Mouse (Mus musculus) liver, adult 2 months (tissue): ENCODE results near the gene Kif1b.

Experiments
- CTCF ChIP-seq: fragments of 200-500 bp; IDR thresholded peaks from 2 replicates; pipeline ENCODE4 v1.5.1; 2011; ENCODE audit warnings: low read depth, low read length, control low read depth
- POLR2A ChIP-seq: fragments of 200-500 bp; IDR thresholded peaks from 2 replicates; pipeline ENCODE4 v1.6.1; 2011; ENCODE audit warnings: low read length, control low read depth; ENCODE audit not compliant: insufficient read depth; ENCODE audit errors: extremely low read depth

DNA sequence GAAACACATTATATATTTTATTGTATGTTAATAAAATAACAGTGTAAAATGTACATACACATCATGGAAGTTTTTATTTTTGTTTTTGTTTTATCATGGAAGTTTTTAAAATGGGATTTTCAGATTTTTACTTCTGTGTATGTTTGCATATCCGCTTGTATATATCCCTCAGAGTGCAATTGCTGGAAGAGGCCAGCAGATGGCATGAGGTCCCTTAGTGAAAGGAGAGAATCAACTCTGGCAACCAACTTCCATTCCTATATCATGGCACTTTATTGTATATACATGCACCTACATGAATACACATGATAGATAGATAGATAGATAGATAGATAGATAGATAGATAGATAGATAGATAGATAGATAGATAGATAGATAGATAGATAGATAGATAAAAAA is 34.4 kb downstream of the Kif1b start:
- TF ChIP-seq POLR2A (no peak), CTCF (peak; percentile 27; the same call in 1 of the 2 replicates)
